Mouse (Mus musculus): Measurements from ENCODE around the gene Lrrc59. TPM values are rescaled to one million over a fixed set of nuclear protein-coding genes. Genes with fewer than 3 reads are reported as not detected.

Lrrc59 gene
- 118 and 138 TPM in 2 replicates for polyA plus RNA-seq (2014; fragmentation: Nextera tagmentation; extraction: Ambion mirVana)

DNA sequence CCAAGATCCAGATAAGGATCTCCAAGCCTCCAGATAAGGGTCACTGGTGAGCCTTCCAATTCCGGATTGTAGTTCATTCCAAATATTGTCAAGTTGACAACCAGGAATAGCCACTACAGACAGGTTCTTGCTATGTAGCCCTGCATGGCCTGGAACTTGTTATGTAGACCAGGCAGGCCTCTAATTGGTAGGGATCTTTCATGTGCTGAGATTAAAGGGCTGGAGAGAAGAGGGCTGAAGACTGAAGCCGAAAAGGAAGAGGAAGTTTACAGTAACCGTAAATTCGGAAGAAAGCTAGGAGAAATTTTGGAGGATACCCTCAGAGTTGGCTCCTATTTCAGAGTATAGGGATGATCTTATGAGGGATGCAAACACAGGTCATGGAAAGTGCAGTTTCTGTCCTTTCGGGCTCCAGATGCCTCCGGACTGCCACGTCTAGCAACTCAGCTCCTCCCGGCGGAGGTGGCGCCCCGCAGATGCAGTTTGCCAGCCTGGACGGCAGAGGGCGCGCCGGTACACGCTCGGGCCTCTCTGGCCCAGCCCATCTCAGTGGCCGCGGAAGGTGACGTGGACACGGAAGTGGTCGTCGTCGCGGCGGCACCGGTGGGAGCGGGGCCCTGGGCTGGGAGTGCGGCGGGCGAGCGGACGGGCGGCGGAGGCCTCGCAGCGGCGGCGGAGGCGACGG lies at the start of gene Lrrc59:
Lrrc59 (plus strand) TSS at position 569 of the 685 bp plus-strand sequence.
- H3K4me1 ChIP-seq (ENCODE audit: control insufficient read depth, insufficient read depth, low read length), result peaks cover 10% of the 10 kb centered on the region
- peak within 1 kb of the TSS; percentile 84 for H3K9ac ChIP-seq (replicated peaks; ENCODE audit: low read length)
- peak within 1 kb of the TSS; percentile 55; the same call in 1 of the 2 replicates for H3K27ac ChIP-seq (replicated peaks; ENCODE audit: low read depth, low read length)
- no peaks in the 10 kb centered on the region for H3K27me3 ChIP-seq (ENCODE audit: control insufficient read depth, insufficient read depth, low read length)
- ATAC-seq (ENCODE audit: low FRiP score, low TSS enrichment) (peak; percentile 89), DNase-seq (peak; percentile 96)
- H3K36me3 ChIP-seq (ENCODE audit: control insufficient read depth, insufficient read depth, low read length), result peaks cover 27% of the 10 kb centered on the region
- H3K4me3 ChIP-seq (replicated peaks; ENCODE audit: low read depth, low read length), result peak within 1 kb of the TSS; percentile 96
- WGBS, result 6% methylated on average over 41 of the region's 41 CpGs
- no peaks in the 10 kb centered on the region for H3K9me3 ChIP-seq (ENCODE audit: control insufficient read depth, low read length)
- peak within 1 kb of the TSS; percentile 95 for H3K4me2 ChIP-seq (ENCODE audit: low read length)

DNA sequence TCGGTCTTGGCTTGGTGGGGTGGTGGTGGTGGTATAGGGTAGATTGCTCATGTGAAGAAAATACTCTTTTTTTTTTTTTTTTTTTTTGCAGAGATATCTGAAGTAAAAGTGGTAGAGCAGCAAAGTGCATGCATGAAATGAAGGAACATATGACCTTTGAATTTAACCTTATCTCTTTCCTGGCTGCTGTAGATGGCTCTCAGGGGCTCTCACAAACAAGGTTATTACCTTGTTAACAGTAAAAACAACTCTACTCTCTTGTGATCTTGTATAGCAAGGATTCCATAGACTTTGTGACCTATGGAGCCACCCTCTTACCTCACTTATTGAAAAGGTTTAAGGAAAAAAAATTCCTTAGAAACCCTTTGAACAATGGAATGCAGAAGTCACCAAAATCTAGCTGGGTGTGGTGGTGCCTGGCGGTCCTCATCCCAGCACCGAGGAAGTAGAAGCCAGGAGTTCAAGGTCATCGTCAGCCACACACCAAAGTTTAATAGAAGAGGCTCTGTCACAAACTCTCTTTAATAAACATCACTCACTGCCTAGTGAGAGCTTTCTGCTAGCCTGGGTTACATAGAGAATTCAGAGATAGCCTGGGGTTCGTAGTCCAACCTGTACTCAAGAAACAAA lies 49.3 kb upstream of the Lrrc59 start:
- DNase-seq (no peak), ATAC-seq (ENCODE audit: low FRiP score, low TSS enrichment) (no peak)
- no peaks in the 10 kb centered on the region for H3K9me3 ChIP-seq (ENCODE audit: control insufficient read depth, low read length)
- no peaks in the 10 kb centered on the region for H3K27me3 ChIP-seq (ENCODE audit: control insufficient read depth, insufficient read depth, low read length)
- H3K27ac ChIP-seq (replicated peaks; ENCODE audit: low read depth, low read length), result no peak overlapping the region
- H3K9ac ChIP-seq (replicated peaks; ENCODE audit: low read length), result no peak overlapping the region
- H3K4me3 ChIP-seq (replicated peaks; ENCODE audit: low read depth, low read length), result no peak overlapping the region
- H3K36me3 ChIP-seq (ENCODE audit: control insufficient read depth, insufficient read depth, low read length), result no peaks in the 10 kb centered on the region
- no peak overlapping the region for H3K4me2 ChIP-seq (ENCODE audit: low read length)
- no peaks in the 10 kb centered on the region for H3K4me1 ChIP-seq (ENCODE audit: control insufficient read depth, insufficient read depth, low read length)
- 91% methylated on average over 5 of the region's 5 CpGs for WGBS

DNA sequence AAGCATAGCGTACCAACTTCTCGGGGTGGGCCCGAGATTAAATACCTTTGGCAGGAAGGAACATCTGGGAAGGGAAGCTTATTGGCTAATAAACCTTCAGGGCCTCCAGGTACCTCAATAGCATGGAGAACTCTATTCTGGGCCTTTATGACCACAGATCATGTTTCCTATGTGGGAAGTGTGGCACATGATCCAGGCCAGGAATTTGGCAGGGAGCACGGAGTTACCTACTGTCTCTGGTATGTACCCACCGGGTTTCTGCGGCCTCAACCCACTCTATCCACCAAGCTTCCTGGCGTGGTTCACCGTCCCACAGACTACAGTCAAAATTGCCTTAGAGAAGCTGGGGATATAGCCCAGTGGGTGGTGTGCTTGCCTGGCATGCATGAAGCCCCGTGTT lies 44.5 kb upstream of the Lrrc59 start:
- no peaks in the 10 kb centered on the region for H3K27me3 ChIP-seq (ENCODE audit: control insufficient read depth, insufficient read depth, low read length)
- H3K9ac ChIP-seq (replicated peaks; ENCODE audit: low read length), result no peak overlapping the region
- ATAC-seq (ENCODE audit: low FRiP score, low TSS enrichment), result no peak
- no peak overlapping the region for H3K27ac ChIP-seq (replicated peaks; ENCODE audit: low read depth, low read length)
- H3K9me3 ChIP-seq (ENCODE audit: control insufficient read depth, low read length), result no peaks in the 10 kb centered on the region
- no peaks in the 10 kb centered on the region for H3K4me1 ChIP-seq (ENCODE audit: control insufficient read depth, insufficient read depth, low read length)
- no peaks in the 10 kb centered on the region for H3K36me3 ChIP-seq (ENCODE audit: control insufficient read depth, insufficient read depth, low read length)
- no peak overlapping the region for H3K4me3 ChIP-seq (replicated peaks; ENCODE audit: low read depth, low read length)
- WGBS, result 95% methylated on average over 9 of the region's 9 CpGs
- no peak for DNase-seq
- no peak overlapping the region for H3K4me2 ChIP-seq (ENCODE audit: low read length)

DNA sequence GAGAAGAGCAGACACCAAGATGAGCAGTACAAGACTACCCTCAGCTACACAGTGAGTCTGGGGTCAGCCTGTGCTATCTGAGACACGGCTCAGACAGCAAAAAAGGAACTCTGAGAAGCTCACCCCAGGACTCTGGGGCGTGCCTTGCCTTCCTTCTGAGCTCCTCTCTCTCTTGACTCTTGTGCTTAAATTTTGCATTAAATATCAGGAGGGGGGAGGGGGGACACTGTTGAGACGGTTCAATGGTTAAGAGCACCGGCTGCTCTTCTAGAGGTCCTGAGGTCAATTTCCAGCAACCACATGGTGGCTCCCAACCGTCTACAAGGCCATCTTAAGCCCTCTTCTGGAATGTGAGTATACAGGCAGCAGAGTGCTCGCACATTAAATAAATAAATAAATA lies 42.1 kb upstream of the Lrrc59 start:
- no peak for ATAC-seq (ENCODE audit: low FRiP score, low TSS enrichment)
- H3K27me3 ChIP-seq (ENCODE audit: control insufficient read depth, insufficient read depth, low read length), result no peaks in the 10 kb centered on the region
- 70% methylated on average over 6 of the region's 6 CpGs for WGBS

DNA sequence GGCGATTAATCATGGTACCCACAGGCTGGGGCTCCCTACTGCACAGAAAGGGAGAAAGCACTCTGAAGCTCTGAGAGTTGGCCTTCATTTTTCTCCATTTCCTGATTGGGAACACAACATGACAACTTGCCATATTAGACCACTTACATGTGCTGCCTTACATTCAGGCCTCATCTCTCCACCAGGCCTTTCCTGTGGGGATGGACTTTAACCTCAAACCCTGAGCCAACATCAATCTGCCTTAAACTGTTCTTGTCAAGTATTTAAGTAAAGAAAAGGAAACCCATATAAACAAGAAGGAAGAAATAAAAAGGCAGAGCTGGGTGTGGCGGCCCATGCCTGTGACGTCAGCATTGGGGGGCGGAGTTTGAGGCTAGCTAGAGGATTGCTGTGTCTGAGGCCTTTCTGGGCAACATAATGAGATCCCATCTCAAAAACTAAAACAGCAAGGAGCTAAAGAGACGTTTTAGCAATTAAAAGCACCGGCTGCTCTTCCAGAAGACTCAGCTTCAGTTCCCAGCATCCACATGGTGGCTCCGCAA lies 33.2 kb upstream of the Lrrc59 start:
- no peaks in the 10 kb centered on the region for H3K27me3 ChIP-seq (ENCODE audit: control insufficient read depth, insufficient read depth, low read length)
- DNase-seq (no peak), ATAC-seq (ENCODE audit: low FRiP score, low TSS enrichment) (no peak)
- no peak overlapping the region for H3K27ac ChIP-seq (replicated peaks; ENCODE audit: low read depth, low read length)
- H3K36me3 ChIP-seq (ENCODE audit: control insufficient read depth, insufficient read depth, low read length), result no peaks in the 10 kb centered on the region
- H3K9ac ChIP-seq (replicated peaks; ENCODE audit: low read length), result no peak overlapping the region
- no peaks in the 10 kb centered on the region for H3K9me3 ChIP-seq (ENCODE audit: control insufficient read depth, low read length)
- no peak overlapping the region for H3K4me2 ChIP-seq (ENCODE audit: low read length)
- H3K4me1 ChIP-seq (ENCODE audit: control insufficient read depth, insufficient read depth, low read length), result peaks cover 1% of the 10 kb centered on the region; the same call in 1 of the 2 replicates
- 70% methylated on average over 7 of the region's 7 CpGs for WGBS
- H3K4me3 ChIP-seq (replicated peaks; ENCODE audit: low read depth, low read length), result no peak overlapping the region

More for the DNA sequence above, 42.1 kb upstream of the Lrrc59 start:
- H3K27ac ChIP-seq (replicated peaks; ENCODE audit: low read depth, low read length), result no peak overlapping the region
- no peak for DNase-seq
- no peak overlapping the region for H3K9ac ChIP-seq (replicated peaks; ENCODE audit: low read length)
- H3K4me3 ChIP-seq (replicated peaks; ENCODE audit: low read depth, low read length), result no peak overlapping the region
- no peaks in the 10 kb centered on the region for H3K36me3 ChIP-seq (ENCODE audit: control insufficient read depth, insufficient read depth, low read length)
- no peak overlapping the region for H3K4me2 ChIP-seq (ENCODE audit: low read length)
- H3K9me3 ChIP-seq (ENCODE audit: control insufficient read depth, low read length), result no peaks in the 10 kb centered on the region
- no peaks in the 10 kb centered on the region for H3K4me1 ChIP-seq (ENCODE audit: control insufficient read depth, insufficient read depth, low read length)

DNA sequence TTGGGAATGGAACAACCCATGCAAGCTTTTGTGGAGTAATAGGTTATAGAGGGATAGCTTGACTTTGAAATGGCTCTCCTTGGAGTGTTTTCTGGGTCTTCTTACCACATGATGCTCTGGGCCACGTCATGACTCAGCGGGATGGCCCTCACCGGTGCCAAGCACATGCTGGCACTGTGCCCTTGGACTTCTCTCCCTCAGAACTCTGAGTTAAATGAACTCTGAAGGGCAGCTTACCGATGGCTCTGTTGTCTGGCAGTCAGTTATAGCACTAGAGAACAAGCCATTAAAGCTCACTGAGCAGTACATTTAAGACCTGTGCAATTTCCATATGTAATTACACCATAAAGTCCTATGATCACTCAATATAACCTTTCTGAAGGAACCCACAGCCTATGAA lies 32.2 kb upstream of the Lrrc59 start:
- 89% methylated on average over 4 of the region's 4 CpGs for WGBS
- no peak overlapping the region for H3K4me3 ChIP-seq (replicated peaks; ENCODE audit: low read depth, low read length)
- ATAC-seq (ENCODE audit: low FRiP score, low TSS enrichment) (no peak), DNase-seq (no peak)
- H3K4me1 ChIP-seq (ENCODE audit: control insufficient read depth, insufficient read depth, low read length), result peaks cover 11% of the 10 kb centered on the region
- no peak overlapping the region for H3K9ac ChIP-seq (replicated peaks; ENCODE audit: low read length)
- no peaks in the 10 kb centered on the region for H3K9me3 ChIP-seq (ENCODE audit: control insufficient read depth, low read length)
- no peaks in the 10 kb centered on the region for H3K36me3 ChIP-seq (ENCODE audit: control insufficient read depth, insufficient read depth, low read length)
- H3K27ac ChIP-seq (replicated peaks; ENCODE audit: low read depth, low read length), result no peak overlapping the region
- H3K4me2 ChIP-seq (ENCODE audit: low read length), result no peak overlapping the region
- H3K27me3 ChIP-seq (ENCODE audit: control insufficient read depth, insufficient read depth, low read length), result no peaks in the 10 kb centered on the region

DNA sequence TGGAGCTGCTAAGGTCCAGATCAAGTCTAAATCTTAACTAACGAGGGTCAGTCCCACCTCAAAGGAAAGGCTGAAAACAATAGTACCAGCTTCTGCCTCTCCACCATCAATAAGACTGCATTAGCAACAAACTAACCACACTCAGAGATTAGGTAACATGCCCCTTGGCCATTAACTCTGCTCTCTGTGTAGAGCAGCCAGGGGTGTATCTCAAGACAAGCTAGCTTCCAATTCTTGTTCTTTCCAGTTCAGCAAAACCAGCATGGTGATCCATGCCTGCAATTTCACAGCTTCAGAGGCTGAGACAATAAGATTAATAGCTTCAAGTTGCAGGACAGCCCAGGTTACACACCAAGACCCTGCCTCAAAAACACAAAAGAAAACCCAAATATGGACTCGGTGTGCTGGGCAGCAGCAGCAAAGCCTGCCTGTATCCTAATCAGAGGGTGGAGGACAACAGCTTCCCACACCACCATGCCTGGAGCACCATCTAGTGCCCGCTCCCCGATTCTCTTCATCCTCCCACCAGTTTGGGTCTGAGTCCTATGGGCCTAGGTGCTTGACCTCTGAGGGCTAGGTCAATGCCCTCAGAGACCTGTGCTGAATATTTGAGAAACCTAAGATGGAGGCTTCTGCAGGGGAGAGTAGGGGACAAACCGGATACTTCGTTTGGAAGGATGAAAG lies 31.0 kb upstream of the Lrrc59 start:
- WGBS, result 84% methylated on average over 6 of the region's 6 CpGs
- Histone ChIP-seq H3K27me3 (ENCODE audit: control insufficient read depth, insufficient read depth, low read length) (no peaks in the 10 kb centered on the region), H3K36me3 (ENCODE audit: control insufficient read depth, insufficient read depth, low read length) (no peaks in the 10 kb centered on the region), H3K9ac (replicated peaks; ENCODE audit: low read length) (no peak overlapping the region), H3K27ac (replicated peaks; ENCODE audit: low read depth, low read length) (no peak overlapping the region), H3K9me3 (ENCODE audit: control insufficient read depth, low read length) (no peaks in the 10 kb centered on the region), H3K4me3 (replicated peaks; ENCODE audit: low read depth, low read length) (no peak overlapping the region), H3K4me2 (ENCODE audit: low read length) (no peak overlapping the region), H3K4me1 (ENCODE audit: control insufficient read depth, insufficient read depth, low read length) (peaks cover 12% of the 10 kb centered on the region)
- DNase-seq (no peak), ATAC-seq (ENCODE audit: low FRiP score, low TSS enrichment) (no peak)

DNA sequence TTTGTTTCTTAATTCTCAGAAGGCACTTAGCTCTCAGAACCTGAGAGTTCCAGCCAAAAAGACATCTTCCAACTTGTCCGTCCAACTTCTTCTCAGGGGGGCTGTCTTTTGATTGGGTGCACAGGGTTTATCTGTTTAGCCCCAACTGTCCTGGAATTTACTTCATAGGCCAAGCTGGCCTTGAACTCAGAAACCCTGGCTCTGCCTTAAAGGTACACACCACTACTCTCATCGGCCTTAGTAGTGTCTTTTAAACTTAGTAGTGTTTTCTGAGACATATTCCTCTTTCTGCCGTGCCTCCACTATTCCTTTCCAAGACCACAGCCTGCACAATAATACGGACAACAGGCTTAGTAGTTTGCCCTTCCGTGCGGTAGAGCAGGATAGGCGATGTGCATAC lies 29.1 kb upstream of the Lrrc59 start:
- Histone ChIP-seq H3K27me3 (ENCODE audit: control insufficient read depth, insufficient read depth, low read length) (no peaks in the 10 kb centered on the region), H3K4me3 (replicated peaks; ENCODE audit: low read depth, low read length) (no peak overlapping the region), H3K9ac (replicated peaks; ENCODE audit: low read length) (no peak overlapping the region), H3K27ac (replicated peaks; ENCODE audit: low read depth, low read length) (no peak overlapping the region), H3K9me3 (ENCODE audit: control insufficient read depth, low read length) (no peaks in the 10 kb centered on the region), H3K4me1 (ENCODE audit: control insufficient read depth, insufficient read depth, low read length) (peaks cover 12% of the 10 kb centered on the region), H3K36me3 (ENCODE audit: control insufficient read depth, insufficient read depth, low read length) (no peaks in the 10 kb centered on the region), H3K4me2 (ENCODE audit: low read length) (no peak overlapping the region)
- ATAC-seq (ENCODE audit: low FRiP score, low TSS enrichment) (no peak), DNase-seq (no peak)
- WGBS, result 94% methylated on average over 7 of the region's 7 CpGs

Measured in midbrain, embryonic 14.5 days (tissue).